Mouse (Mus musculus) hindbrain, embryonic 15.5 days (tissue): ENCODE data around the gene Il1rapl2. TPM values are rescaled to one million over a fixed set of nuclear protein-coding genes. Genes with fewer than 3 reads are reported as not detected.
"Not testable (repeated sequence)": the region's sequence is repeated elsewhere in the genome, so short reads cannot be mapped to it uniquely, and the experiment has no call there.

Experiments
- ATAC-seq: fragments of 200-750 bp; cut with Nextera tagmentation; 2 replicates; pipeline ENCODE4 v1.8.0; 2017; ENCODE audit warnings: low read depth, moderate number of reproducible peaks, moderate TSS enrichment; ENCODE audit not compliant: low FRiP score
- H3K27ac ChIP-seq: fragments of 300-500 bp; sonication (generic); replicated peaks from 2 replicates; pipeline ENCODE4 v1.5.1; 2015; ENCODE audit warnings: mild to moderate bottlenecking, inconsistent platforms
- H3K27me3 ChIP-seq: fragments of 300-500 bp; sonication (generic); 2 replicates; pipeline ENCODE4 v1.6.1; 2015; ENCODE audit warnings: control low read depth, inconsistent platforms
- H3K36me3 ChIP-seq: fragments of 300-500 bp; sonication (generic); 2 replicates; pipeline ENCODE4 v1.6.1; 2015; ENCODE audit warnings: control low read depth, inconsistent platforms
- H3K4me1 ChIP-seq: fragments of 300-500 bp; sonication (generic); replicated peaks from 2 replicates; pipeline ENCODE4 v1.6.1; 2015; ENCODE audit warnings: control low read depth, inconsistent platforms
- H3K4me2 ChIP-seq: fragments of 300-500 bp; sonication (generic); 2 replicates; pipeline ENCODE4 v1.6.1; 2015; ENCODE audit warnings: moderate library complexity, mild to moderate bottlenecking, inconsistent platforms
- H3K4me3 ChIP-seq: fragments of 300-500 bp; sonication (generic); 2 replicates; pipeline ENCODE4 v1.5.1; 2015; ENCODE audit warnings: mild to moderate bottlenecking, inconsistent platforms
- H3K9ac ChIP-seq: fragments of 300-500 bp; sonication (generic); 2 replicates; pipeline ENCODE4 v1.6.1; 2015; ENCODE audit warnings: inconsistent platforms
- H3K9me3 ChIP-seq: fragments of 300-500 bp; sonication (generic); 2 replicates; pipeline ENCODE4 v1.6.1; 2016; ENCODE audit warnings: control low read depth, inconsistent platforms
- WGBS: fragments of 180-500 bp; shearing (Covaris S2); methylation state at CpG from one replicate; pipeline ENCODE4 v1.1.7; 2015; 5-methylcytosine and 5-hydroxymethylcytosine counted together
- polyA plus RNA-seq: library from polyadenylated mRNA; unstranded; fragments of >200 nt; fragmentation: Nextera tagmentation; extraction: Ambion mirVana; gene quantifications from 2 replicates; pipeline ENCODE4 v1.2.1, GENCODE M21; 2015

The Il1rapl2 gene
- polyA plus RNA-seq, 1 experiment from 2014 or later, result 5.9 TPM

- 81% methylated on average over 1 of the region's 1 CpGs for WGBS
- H3K4me3 ChIP-seq, H3K4me1 ChIP-seq: not testable (repeated sequence)
These were observed 778.3 kb downstream of the Il1rapl2 start for GRCm38 (mm10) chrX:138348736-138349135.

GRCm38 (mm10) chrX:138433794-138434193 lies 863.4 kb downstream of the Il1rapl2 start:
- H3K9me3 ChIP-seq, result no peaks in the 10 kb centered on the region
- no peak overlapping the region for H3K4me2 ChIP-seq
- ATAC-seq, result no peak
- no peak overlapping the region for H3K9ac ChIP-seq
- H3K27me3 ChIP-seq, result no peaks in the 10 kb centered on the region
- H3K36me3 ChIP-seq, result no peaks in the 10 kb centered on the region
- H3K4me3 ChIP-seq, result no peak overlapping the region
- H3K4me1 ChIP-seq, result no peaks in the 10 kb centered on the region
- H3K27ac ChIP-seq, result no peak overlapping the region
- 61% methylated on average over 2 of the region's 2 CpGs for WGBS

More at GRCm38 (mm10) chrX:138348736-138349135, 778.3 kb downstream of the Il1rapl2 start:
- H3K9ac ChIP-seq, H3K4me2 ChIP-seq, ATAC-seq, H3K36me3 ChIP-seq, H3K27me3 ChIP-seq, H3K27ac ChIP-seq, H3K9me3 ChIP-seq: not testable (repeated sequence)

DNA sequence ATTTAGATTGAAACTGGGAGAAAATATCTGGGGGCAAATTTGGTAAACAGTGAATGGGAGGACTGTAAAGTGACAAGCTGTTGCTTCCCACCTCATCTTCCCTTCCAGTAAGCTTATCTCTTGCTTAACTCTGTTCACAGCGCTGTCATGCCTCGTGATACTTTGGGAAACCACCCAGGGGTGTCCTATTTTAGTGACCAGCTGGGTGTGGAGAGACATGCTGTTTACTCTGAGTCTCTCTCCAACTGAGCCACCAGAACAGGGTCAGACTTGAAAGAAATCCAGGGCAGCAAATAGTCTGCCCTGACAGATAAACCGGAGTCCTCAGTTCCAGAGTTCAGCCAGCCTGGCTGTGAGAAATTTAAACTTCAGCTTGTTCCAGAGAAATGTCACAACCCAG lies 867.5 kb downstream of the Il1rapl2 start:
- Histone ChIP-seq H3K27ac (no peak overlapping the region), H3K4me2 (no peak overlapping the region), H3K4me3 (no peak overlapping the region), H3K9ac (no peak overlapping the region), H3K9me3 (no peaks in the 10 kb centered on the region), H3K36me3 (no peaks in the 10 kb centered on the region), H3K4me1 (no peaks in the 10 kb centered on the region), H3K27me3 (no peaks in the 10 kb centered on the region)
- 72% methylated on average over 3 of the region's 3 CpGs for WGBS
- no peak for ATAC-seq

- Histone ChIP-seq H3K27me3 (no peaks in the 10 kb centered on the region), H3K4me2 (no peak overlapping the region)
- WGBS, result 79% methylated on average over 2 of the region's 2 CpGs
These were observed 879.4 kb downstream of the Il1rapl2 start for GRCm38 (mm10) chrX:138449856-138450255.

GRCm38 (mm10) chrX:138478488-138478887 lies 908.1 kb downstream of the Il1rapl2 start:
- Histone ChIP-seq H3K4me1 (no peaks in the 10 kb centered on the region), H3K27ac (no peak overlapping the region), H3K36me3 (no peaks in the 10 kb centered on the region), H3K9me3 (no peaks in the 10 kb centered on the region), H3K27me3 (no peaks in the 10 kb centered on the region), H3K4me3 (no peak overlapping the region), H3K9ac (no peak overlapping the region), H3K4me2 (no peak overlapping the region)
- no peak for ATAC-seq
- 90% methylated on average over 3 of the region's 3 CpGs for WGBS

More at GRCm38 (mm10) chrX:138449856-138450255, 879.4 kb downstream of the Il1rapl2 start:
- Histone ChIP-seq H3K9me3 (no peaks in the 10 kb centered on the region), H3K4me1 (no peaks in the 10 kb centered on the region), H3K4me3 (no peak overlapping the region), H3K36me3 (no peaks in the 10 kb centered on the region), H3K9ac (no peak overlapping the region), H3K27ac (no peak overlapping the region)
- ATAC-seq, result no peak

DNA sequence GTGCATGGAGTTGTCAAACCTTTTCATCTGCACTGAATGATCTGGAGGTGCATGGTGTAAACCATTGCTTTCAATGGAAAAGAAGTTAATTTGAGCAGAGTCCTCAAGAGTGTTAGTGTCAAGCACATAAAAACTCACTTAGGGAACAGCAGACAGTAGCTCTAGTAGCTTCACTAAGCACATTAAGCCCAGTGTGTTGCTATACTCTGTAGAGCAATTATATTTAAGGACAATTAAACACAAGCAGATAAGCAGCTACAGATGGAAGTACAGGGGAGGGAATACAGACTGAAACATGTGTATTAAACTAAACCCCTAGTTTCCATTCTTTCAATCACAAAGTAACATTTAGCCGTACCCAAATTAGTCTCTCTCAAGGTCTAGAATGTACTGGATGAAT lies 930.1 kb downstream of the Il1rapl2 start:
- no peak for ATAC-seq
- Histone ChIP-seq H3K4me1 (no peaks in the 10 kb centered on the region), H3K4me3 (no peak overlapping the region), H3K9ac (no peak overlapping the region), H3K36me3 (no peaks in the 10 kb centered on the region), H3K27me3 (no peaks in the 10 kb centered on the region), H3K9me3 (no peaks in the 10 kb centered on the region), H3K27ac (no peak overlapping the region), H3K4me2 (no peak overlapping the region)
- WGBS, result 77% methylated on average over 1 of the region's 1 CpGs

GRCm38 (mm10) chrX:138505049-138505448 lies 934.6 kb downstream of the Il1rapl2 start:
- H3K9me3 ChIP-seq, result no peaks in the 10 kb centered on the region
- no peaks in the 10 kb centered on the region for H3K36me3 ChIP-seq
- no peak overlapping the region for H3K27ac ChIP-seq
- no peak overlapping the region for H3K9ac ChIP-seq
- WGBS, result 39% methylated on average over 3 of the region's 3 CpGs
- no peak for ATAC-seq
- H3K4me2 ChIP-seq, result no peak overlapping the region
- no peaks in the 10 kb centered on the region for H3K27me3 ChIP-seq
- H3K4me1 ChIP-seq, result no peaks in the 10 kb centered on the region
- no peak overlapping the region for H3K4me3 ChIP-seq

- ATAC-seq, result no peak
- H3K9ac ChIP-seq, result no peak overlapping the region
- H3K4me3 ChIP-seq, result no peak overlapping the region
- H3K4me2 ChIP-seq, result no peak overlapping the region
- no peaks in the 10 kb centered on the region for H3K4me1 ChIP-seq
- no peaks in the 10 kb centered on the region for H3K36me3 ChIP-seq
- H3K9me3 ChIP-seq, result no peaks in the 10 kb centered on the region
- 64% methylated on average over 3 of the region's 3 CpGs for WGBS
- H3K27me3 ChIP-seq, result no peaks in the 10 kb centered on the region
- no peak overlapping the region for H3K27ac ChIP-seq
These were observed 1049.7 kb downstream of the Il1rapl2 start for GRCm38 (mm10) chrX:138620106-138620505.

GRCm38 (mm10) chrX:138625311-138625710 lies 1054.9 kb downstream of the Il1rapl2 start:
- H3K9me3 ChIP-seq, result no peaks in the 10 kb centered on the region
- H3K27me3 ChIP-seq, result no peaks in the 10 kb centered on the region
- H3K27ac ChIP-seq, result no peak overlapping the region
- H3K4me2 ChIP-seq, result no peak overlapping the region
- no peaks in the 10 kb centered on the region for H3K36me3 ChIP-seq
- H3K9ac ChIP-seq, result no peak overlapping the region
- no peak for ATAC-seq
- no peaks in the 10 kb centered on the region for H3K4me1 ChIP-seq
- no peak overlapping the region for H3K4me3 ChIP-seq

DNA sequence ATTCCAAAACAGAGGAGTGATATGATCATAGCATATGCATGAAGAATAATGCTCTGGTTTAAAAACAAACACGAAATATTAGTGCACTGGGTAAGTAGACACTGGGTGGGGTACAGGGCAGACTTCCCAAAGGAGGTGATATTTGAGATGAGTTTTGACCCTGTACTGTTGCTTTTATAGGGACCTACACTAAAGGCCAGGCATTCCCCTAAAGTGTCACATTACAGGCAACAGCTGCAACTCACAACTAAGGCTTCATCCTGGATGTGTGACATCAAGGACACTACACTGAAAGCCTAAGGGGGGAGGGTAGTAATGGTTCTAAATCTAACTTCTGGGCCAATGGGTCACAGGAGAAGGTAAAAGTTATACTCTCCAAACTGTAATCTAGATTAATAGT lies 1152.0 kb downstream of the Il1rapl2 start:
- no peak for ATAC-seq
- no peak overlapping the region for H3K9ac ChIP-seq
- 49% methylated on average over 1 of the region's 1 CpGs for WGBS
- H3K4me3 ChIP-seq, result no peak overlapping the region
- no peaks in the 10 kb centered on the region for H3K9me3 ChIP-seq
- H3K36me3 ChIP-seq, result no peaks in the 10 kb centered on the region
- no peak overlapping the region for H3K4me2 ChIP-seq
- no peak overlapping the region for H3K27ac ChIP-seq
- H3K27me3 ChIP-seq, result no peaks in the 10 kb centered on the region
- H3K4me1 ChIP-seq, result no peaks in the 10 kb centered on the region

DNA sequence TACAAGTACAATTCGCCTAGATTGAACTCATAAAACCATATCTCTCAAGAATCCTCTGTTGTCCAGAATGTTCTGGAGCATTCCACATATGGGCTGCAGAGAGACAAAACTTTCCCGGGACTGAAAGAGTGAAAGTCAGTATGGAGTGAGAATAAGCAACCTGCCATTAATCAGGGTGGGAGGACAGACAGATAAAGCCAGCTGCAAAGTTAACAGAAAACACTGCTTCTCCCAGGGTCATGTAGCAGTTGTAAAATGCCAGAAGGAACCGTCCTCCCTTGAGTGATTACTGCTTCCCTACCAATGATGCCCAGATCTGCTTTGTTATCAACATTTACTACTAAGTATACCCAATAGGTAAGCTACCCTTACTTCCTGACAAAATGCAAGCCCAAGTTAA lies 1230.5 kb downstream of the Il1rapl2 start:
- no peak for ATAC-seq
- H3K27me3 ChIP-seq, result no peaks in the 10 kb centered on the region
- no peaks in the 10 kb centered on the region for H3K9me3 ChIP-seq
- H3K36me3 ChIP-seq, result no peaks in the 10 kb centered on the region
- H3K4me1 ChIP-seq, result no peaks in the 10 kb centered on the region
- H3K4me2 ChIP-seq, result no peak overlapping the region
- no peak overlapping the region for H3K9ac ChIP-seq
- WGBS, result 62% methylated on average over 3 of the region's 3 CpGs
- H3K27ac ChIP-seq, result no peak overlapping the region
- H3K4me3 ChIP-seq, result no peak overlapping the region

DNA sequence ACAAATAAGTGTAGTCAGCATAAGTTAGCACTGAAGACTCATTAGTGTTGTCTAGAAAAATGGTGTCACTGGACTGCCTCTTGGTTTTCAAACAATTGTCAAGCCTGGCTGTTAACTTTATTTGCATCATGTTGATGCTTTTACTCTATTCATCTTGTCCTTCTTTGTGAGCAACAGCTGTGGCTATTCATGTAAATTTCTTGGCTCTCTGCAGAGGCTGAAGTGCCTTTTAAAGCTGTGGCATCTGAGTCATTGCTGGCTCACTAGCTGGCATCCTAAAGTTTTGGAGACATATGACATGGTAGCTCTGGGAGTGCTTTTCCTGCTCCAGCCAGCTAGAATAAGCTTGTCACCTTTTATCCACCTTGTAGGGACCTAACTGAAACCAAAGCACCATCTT lies 1261.5 kb downstream of the Il1rapl2 start:
- Histone ChIP-seq H3K4me3 (no peak overlapping the region), H3K9ac (no peak overlapping the region), H3K27ac (no peak overlapping the region), H3K9me3 (no peaks in the 10 kb centered on the region), H3K36me3 (no peaks in the 10 kb centered on the region), H3K4me1 (no peaks in the 10 kb centered on the region), H3K4me2 (no peak overlapping the region), H3K27me3 (peaks cover 3% of the 10 kb centered on the region; the same call in 1 of the 2 replicates)
- ATAC-seq, result no peak

GRCm38 (mm10) chrX:138833894-138834293 lies 1263.5 kb downstream of the Il1rapl2 start:
- Histone ChIP-seq H3K4me2 (no peak overlapping the region), H3K4me1 (no peaks in the 10 kb centered on the region), H3K4me3 (no peak overlapping the region), H3K27ac (no peak overlapping the region), H3K9ac (no peak overlapping the region), H3K9me3 (no peaks in the 10 kb centered on the region), H3K36me3 (no peaks in the 10 kb centered on the region), H3K27me3 (peaks cover 3% of the 10 kb centered on the region; the same call in 1 of the 2 replicates)
- 76% methylated on average over 2 of the region's 2 CpGs for WGBS
- ATAC-seq, result no peak
